Mouse (Mus musculus): Measurements from ENCODE around the gene Rnf146. TPM values are rescaled to one million over a fixed set of nuclear protein-coding genes. Genes with fewer than 3 reads are reported as not detected.
"Not testable (repeated sequence)": the region's sequence is repeated elsewhere in the genome, so short reads cannot be mapped to it uniquely, and the experiment has no call there.

Gene Rnf146
- polyA plus RNA-seq (2014; fragmentation: Nextera tagmentation; extraction: Ambion mirVana), result 31.4 and 39.7 TPM in 2 replicates

DNA sequence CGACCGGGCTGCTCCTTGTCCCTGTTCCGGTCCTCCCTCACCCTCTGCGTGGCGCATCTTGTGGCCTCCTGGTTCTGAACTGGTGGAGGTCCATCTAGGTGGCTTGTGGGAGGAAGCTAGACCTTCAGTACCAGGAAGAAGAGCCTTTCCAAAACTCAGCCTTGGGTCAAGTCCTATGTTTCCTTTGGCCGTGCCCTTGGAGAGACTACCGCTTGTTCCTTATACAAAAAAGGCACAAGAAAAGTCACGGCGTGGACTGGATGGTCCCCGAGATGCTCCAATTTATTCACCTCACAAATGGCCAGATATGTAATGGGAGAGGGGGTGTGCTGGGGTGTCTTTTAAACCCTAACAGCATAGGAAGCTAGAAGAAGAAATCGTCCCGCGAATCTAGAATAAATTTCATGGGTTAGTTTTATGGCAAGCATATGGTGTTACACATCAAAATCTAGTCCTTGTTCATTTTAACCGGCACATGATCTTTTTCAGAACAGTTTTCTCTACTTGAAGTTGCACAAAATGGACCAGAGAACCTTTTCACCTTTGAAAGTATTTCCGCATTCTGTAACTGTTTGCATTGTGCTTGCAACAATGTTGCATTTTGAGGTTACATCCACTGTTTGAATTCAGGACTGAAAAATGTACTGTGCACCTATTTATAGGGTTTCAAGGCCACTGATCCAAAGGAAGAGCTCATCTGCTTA, at the start of gene Rnf146:
Gene Rnf146, minus strand, starts transcription at position 246 of the 704 bp plus-strand sequence.
- WGBS, result 7% methylated on average over 15 of the region's 15 CpGs
- Histone ChIP-seq H3K36me3 (ENCODE audit: control insufficient read depth, insufficient read depth, low read length) (no peaks in the 10 kb centered on the region), H3K27me3 (ENCODE audit: control insufficient read depth, insufficient read depth, low read length) (no peaks in the 10 kb centered on the region), H3K9ac (ENCODE audit: low read length) (peak within 1 kb of the TSS; percentile 98), H3K4me2 (ENCODE audit: low read length) (peak within 1 kb of the TSS; percentile 75), H3K4me3 (ENCODE audit: control insufficient read depth in 1 of 2, insufficient read depth in 1 of 2, low read depth in 1 of 2, low read length in 2 of 2) (peak within 1 kb of the TSS; percentile 92 to 98), H3K27ac (replicated peaks in 1 of 2; ENCODE audit: control insufficient read depth in 1 of 2, insufficient read depth in 1 of 2, low read depth in 2 of 2, low read length in 2 of 2) (peak within 1 kb of the TSS; percentile 96 to 99), H3K4me1 (ENCODE audit: control insufficient read depth in 2 of 2, insufficient read depth in 2 of 2, low read length in 2 of 2) (peaks cover 0 to 22% of the 10 kb centered on the region in 2 experiments; a peak in 2 of 4 replicates), H3K9me3 (ENCODE audit: control insufficient read depth, low read length) (no peaks in the 10 kb centered on the region)
- ATAC-seq (ENCODE audit: insufficient number of reproducible peaks, insufficient read depth, low FRiP score, low read depth), result no peak

DNA sequence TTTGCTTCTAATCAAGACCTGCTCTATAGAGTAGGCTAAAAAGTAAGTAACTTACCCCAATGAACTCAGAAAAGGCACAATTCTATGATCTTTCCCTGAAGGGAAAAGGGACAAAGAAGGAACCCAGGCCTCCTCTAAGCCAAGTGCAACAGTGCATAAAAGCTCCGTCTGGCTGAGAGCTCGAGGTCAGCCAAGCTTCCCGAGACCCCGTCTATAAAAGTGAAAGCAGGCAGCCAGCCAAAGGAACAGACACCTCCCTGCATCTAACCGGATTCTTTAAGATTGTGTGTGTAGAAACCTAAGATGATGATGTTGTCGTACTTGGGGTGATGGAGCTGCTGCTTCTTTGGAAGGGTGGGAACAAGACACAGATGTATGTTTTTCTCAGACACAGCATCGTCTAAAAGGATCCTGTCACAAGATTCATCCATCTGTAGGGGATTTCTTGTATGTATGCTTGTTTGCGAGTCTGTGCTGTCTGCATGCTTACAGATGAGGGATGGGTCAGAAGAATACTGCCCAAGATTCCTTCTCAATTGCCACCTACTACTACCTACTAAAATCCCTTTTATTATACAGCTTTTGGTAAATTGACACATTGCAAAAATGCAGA, 40.5 kb upstream of the Rnf146 start:
- Histone ChIP-seq H3K4me2 (ENCODE audit: low read length) (peak overlapping the region; percentile 27; the same call in 1 of the 2 replicates), H3K9me3 (ENCODE audit: control insufficient read depth, low read length) (no peaks in the 10 kb centered on the region), H3K4me1 (ENCODE audit: control insufficient read depth in 2 of 2, insufficient read depth in 2 of 2, low read length in 2 of 2) (0 out of 4 replicates have a peak, but pooled peaks cover 0 to 2% of the 10 kb centered on the region in 2 experiments), H3K9ac (ENCODE audit: low read length) (no peak overlapping the region), H3K36me3 (ENCODE audit: control insufficient read depth, insufficient read depth, low read length) (no peaks in the 10 kb centered on the region), H3K27ac (replicated peaks in 1 of 2; ENCODE audit: control insufficient read depth in 1 of 2, insufficient read depth in 1 of 2, low read depth in 2 of 2, low read length in 2 of 2) (no peak overlapping the region), H3K27me3 (ENCODE audit: control insufficient read depth, insufficient read depth, low read length) (no peaks in the 10 kb centered on the region), H3K4me3 (ENCODE audit: control insufficient read depth in 1 of 2, insufficient read depth in 1 of 2, low read depth in 1 of 2, low read length in 2 of 2) (no peak overlapping the region)
- 59% methylated on average over 8 of the region's 8 CpGs for WGBS
- no peak for ATAC-seq (ENCODE audit: insufficient number of reproducible peaks, insufficient read depth, low FRiP score, low read depth)

DNA sequence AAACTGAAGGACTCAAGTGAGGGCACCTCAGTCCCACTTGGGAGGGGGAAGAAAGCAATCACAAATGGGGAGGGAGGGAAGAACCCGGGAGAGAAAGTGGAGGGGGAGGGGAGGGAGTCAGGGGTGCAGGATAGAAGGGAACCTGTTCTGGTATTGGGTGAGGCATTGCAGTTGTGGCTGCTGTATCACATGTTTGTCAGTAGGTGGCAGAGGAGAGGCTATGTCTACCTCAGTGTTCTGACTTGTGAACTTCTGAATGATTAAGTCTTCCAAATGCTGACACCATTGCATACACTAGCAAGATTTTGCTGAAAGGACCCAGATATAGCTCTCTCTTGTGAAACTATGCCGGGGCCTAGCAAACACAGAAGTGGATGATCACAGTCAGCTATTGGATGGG, 32.6 kb upstream of the Rnf146 start:
- not testable (repeated sequence) for ATAC-seq (ENCODE audit: insufficient number of reproducible peaks, insufficient read depth, low FRiP score, low read depth)
- WGBS, result 54% methylated on average over 2 of the region's 2 CpGs

DNA sequence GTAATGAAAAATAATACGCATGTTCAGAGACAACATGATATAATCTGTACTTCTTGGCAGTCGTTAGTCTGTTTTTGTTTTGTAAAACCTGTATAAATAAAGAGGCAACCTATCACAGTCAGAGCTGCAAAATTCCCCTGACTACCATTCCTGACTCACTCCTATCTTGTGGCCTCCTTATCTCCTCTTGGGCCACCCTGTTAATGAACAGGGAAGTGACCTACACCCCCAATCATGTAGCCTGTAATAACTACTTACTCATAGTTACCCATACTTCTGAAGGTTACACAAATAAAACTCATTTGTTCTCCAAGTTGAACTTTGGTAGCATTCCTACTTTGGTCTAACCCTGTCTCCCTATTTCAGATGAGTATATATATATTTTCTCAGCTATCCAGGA, 19.3 kb upstream of the Rnf146 start:
- no peak overlapping the region for H3K27ac ChIP-seq (replicated peaks in 1 of 2; ENCODE audit: control insufficient read depth in 1 of 2, insufficient read depth in 1 of 2, low read depth in 2 of 2, low read length in 2 of 2)
- ATAC-seq (ENCODE audit: insufficient number of reproducible peaks, insufficient read depth, low FRiP score, low read depth), result no peak

More for the DNA sequence above, 32.6 kb upstream of the Rnf146 start:
- not testable (repeated sequence) for H3K36me3 ChIP-seq (ENCODE audit: control insufficient read depth, insufficient read depth, low read length); H3K27ac ChIP-seq (replicated peaks in 1 of 2; ENCODE audit: control insufficient read depth in 1 of 2, insufficient read depth in 1 of 2, low read depth in 2 of 2, low read length in 2 of 2); H3K9me3 ChIP-seq (ENCODE audit: control insufficient read depth, low read length); H3K9ac ChIP-seq (ENCODE audit: low read length); H3K4me1 ChIP-seq (ENCODE audit: control insufficient read depth in 2 of 2, insufficient read depth in 2 of 2, low read length in 2 of 2); H3K27me3 ChIP-seq (ENCODE audit: control insufficient read depth, insufficient read depth, low read length); H3K4me3 ChIP-seq (ENCODE audit: control insufficient read depth in 1 of 2, insufficient read depth in 1 of 2, low read depth in 1 of 2, low read length in 2 of 2); H3K4me2 ChIP-seq (ENCODE audit: low read length)

DNA sequence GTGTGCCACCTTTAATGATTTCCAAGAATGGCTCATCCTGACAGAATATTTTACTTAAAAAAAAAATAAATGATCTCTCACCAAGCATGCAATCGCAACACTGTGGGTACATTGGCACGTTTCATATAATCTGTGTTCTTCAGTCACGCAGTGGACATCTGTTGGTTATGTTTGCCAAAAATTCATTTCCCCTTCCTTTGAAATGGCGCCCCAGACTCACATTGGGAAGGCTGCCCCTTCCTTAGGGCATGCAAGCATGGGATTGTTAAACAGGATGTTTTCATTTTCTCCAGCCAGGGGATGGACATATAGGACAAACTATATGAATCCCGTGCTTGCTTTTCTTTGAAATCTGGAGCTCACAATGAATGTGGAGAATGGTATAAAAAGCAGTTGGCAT, 11.8 kb upstream of the Rnf146 start:
- H3K9ac ChIP-seq (ENCODE audit: low read length), result no peak overlapping the region
- WGBS, result 77% methylated on average over 5 of the region's 5 CpGs
- H3K36me3 ChIP-seq (ENCODE audit: control insufficient read depth, insufficient read depth, low read length), result no peaks in the 10 kb centered on the region
- H3K9me3 ChIP-seq (ENCODE audit: control insufficient read depth, low read length), result no peaks in the 10 kb centered on the region
- H3K27me3 ChIP-seq (ENCODE audit: control insufficient read depth, insufficient read depth, low read length), result no peaks in the 10 kb centered on the region
- no peak overlapping the region for H3K27ac ChIP-seq (replicated peaks in 1 of 2; ENCODE audit: control insufficient read depth in 1 of 2, insufficient read depth in 1 of 2, low read depth in 2 of 2, low read length in 2 of 2)
- no peaks in the 10 kb centered on the region for H3K4me1 ChIP-seq (ENCODE audit: control insufficient read depth in 2 of 2, insufficient read depth in 2 of 2, low read length in 2 of 2)
- ATAC-seq (ENCODE audit: insufficient number of reproducible peaks, insufficient read depth, low FRiP score, low read depth), result no peak
- no peak overlapping the region for H3K4me3 ChIP-seq (ENCODE audit: control insufficient read depth in 1 of 2, insufficient read depth in 1 of 2, low read depth in 1 of 2, low read length in 2 of 2)
- no peak overlapping the region for H3K4me2 ChIP-seq (ENCODE audit: low read length)

More for the DNA sequence above, 19.3 kb upstream of the Rnf146 start:
- Histone ChIP-seq H3K9ac (ENCODE audit: low read length) (no peak overlapping the region), H3K4me3 (ENCODE audit: control insufficient read depth in 1 of 2, insufficient read depth in 1 of 2, low read depth in 1 of 2, low read length in 2 of 2) (no peak overlapping the region), H3K4me2 (ENCODE audit: low read length) (no peak overlapping the region), H3K36me3 (ENCODE audit: control insufficient read depth, insufficient read depth, low read length) (no peaks in the 10 kb centered on the region), H3K27me3 (ENCODE audit: control insufficient read depth, insufficient read depth, low read length) (no peaks in the 10 kb centered on the region), H3K9me3 (ENCODE audit: control insufficient read depth, low read length) (no peaks in the 10 kb centered on the region), H3K4me1 (ENCODE audit: control insufficient read depth in 2 of 2, insufficient read depth in 2 of 2, low read length in 2 of 2) (no peaks in the 10 kb centered on the region)
- WGBS, result 65% methylated on average over 2 of the region's 2 CpGs

DNA sequence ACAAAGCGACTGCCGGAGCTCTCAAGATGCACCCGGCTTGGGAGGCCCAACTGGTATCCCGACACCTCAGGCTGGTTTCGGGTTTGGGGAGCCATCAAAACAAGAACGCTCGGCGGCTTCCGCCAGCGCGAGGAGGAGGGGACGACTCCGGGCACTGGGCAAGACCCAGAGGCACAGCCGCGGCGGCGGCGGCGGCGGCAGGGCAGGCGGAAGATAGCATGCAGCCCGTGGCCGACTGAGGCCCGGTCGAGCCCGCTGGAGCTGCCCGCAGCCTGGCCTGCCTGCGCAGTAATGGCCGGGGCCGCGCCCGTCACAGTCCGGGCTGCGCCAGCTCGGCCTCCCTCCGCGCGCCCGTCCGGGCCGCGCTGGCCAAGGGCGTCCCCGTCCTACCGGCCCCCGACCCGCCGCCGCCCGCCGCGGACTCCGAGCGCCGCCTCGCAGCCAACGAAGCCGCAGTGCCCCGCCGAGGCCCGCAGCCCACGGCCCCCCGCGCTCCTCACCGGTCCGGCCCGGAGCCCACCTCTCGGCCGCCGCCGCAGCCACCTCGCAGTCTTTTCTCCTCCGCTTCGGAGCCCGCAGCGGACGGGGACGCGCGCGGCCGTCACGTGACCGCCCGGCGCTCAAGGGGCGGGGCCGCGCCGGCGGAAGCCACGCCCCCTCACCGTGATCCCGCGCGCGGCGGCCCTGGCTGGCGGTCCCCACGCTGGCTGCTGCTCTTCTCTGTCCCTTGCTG, 612 bp downstream of the Rnf146 start:
- peak overlapping the region; percentile 96 to 99 for H3K27ac ChIP-seq (replicated peaks in 1 of 2; ENCODE audit: control insufficient read depth in 1 of 2, insufficient read depth in 1 of 2, low read depth in 2 of 2, low read length in 2 of 2)
- no peaks in the 10 kb centered on the region for H3K9me3 ChIP-seq (ENCODE audit: control insufficient read depth, low read length)
- peak; percentile 94 for ATAC-seq (ENCODE audit: insufficient number of reproducible peaks, insufficient read depth, low FRiP score, low read depth)
- peaks cover 0 to 29% of the 10 kb centered on the region in 2 experiments; a peak in 2 of 4 replicates for H3K4me1 ChIP-seq (ENCODE audit: control insufficient read depth in 2 of 2, insufficient read depth in 2 of 2, low read length in 2 of 2)
- no peaks in the 10 kb centered on the region for H3K27me3 ChIP-seq (ENCODE audit: control insufficient read depth, insufficient read depth, low read length)
- H3K4me3 ChIP-seq (ENCODE audit: control insufficient read depth in 1 of 2, insufficient read depth in 1 of 2, low read depth in 1 of 2, low read length in 2 of 2), result peak overlapping the region; percentile 92 to 98
- H3K9ac ChIP-seq (ENCODE audit: low read length), result peak overlapping the region; percentile 98
- no peaks in the 10 kb centered on the region for H3K36me3 ChIP-seq (ENCODE audit: control insufficient read depth, insufficient read depth, low read length)
- under 1% methylated on average over 65 of the region's 100 CpGs for WGBS
- peak overlapping the region; percentile 75 for H3K4me2 ChIP-seq (ENCODE audit: low read length)

DNA sequence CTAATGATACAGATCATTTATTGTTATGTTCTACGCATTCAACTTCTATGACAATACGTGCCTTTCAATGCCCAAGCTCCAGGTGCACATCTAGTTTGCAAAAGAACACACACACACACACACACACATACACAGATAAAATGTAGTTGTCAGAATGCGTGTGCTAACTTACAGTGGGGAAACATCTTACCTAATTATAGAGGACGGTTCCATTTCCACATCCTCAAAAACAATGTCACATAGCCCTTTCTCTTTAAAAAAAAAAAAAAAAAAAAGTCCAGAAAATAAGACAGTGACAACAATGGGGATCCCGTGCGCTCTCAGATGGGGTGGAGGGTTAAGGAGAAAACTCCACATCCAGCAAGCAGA, 1.2 kb downstream of the Rnf146 start:
- Histone ChIP-seq H3K4me3 (ENCODE audit: control insufficient read depth in 1 of 2, insufficient read depth in 1 of 2, low read depth in 1 of 2, low read length in 2 of 2) (peak overlapping the region; percentile 92 to 98), H3K9me3 (ENCODE audit: control insufficient read depth, low read length) (no peaks in the 10 kb centered on the region), H3K9ac (ENCODE audit: low read length) (peak overlapping the region; percentile 98), H3K4me2 (ENCODE audit: low read length) (peak overlapping the region; percentile 75), H3K27ac (replicated peaks in 1 of 2; ENCODE audit: control insufficient read depth in 1 of 2, insufficient read depth in 1 of 2, low read depth in 2 of 2, low read length in 2 of 2) (peak overlapping the region; percentile 96 to 99), H3K36me3 (ENCODE audit: control insufficient read depth, insufficient read depth, low read length) (no peaks in the 10 kb centered on the region), H3K27me3 (ENCODE audit: control insufficient read depth, insufficient read depth, low read length) (no peaks in the 10 kb centered on the region), H3K4me1 (ENCODE audit: control insufficient read depth in 2 of 2, insufficient read depth in 2 of 2, low read length in 2 of 2) (peaks cover 0 to 34% of the 10 kb centered on the region in 2 experiments; a peak in 2 of 4 replicates)
- 3% methylated on average over 6 of the region's 6 CpGs for WGBS
- no peak for ATAC-seq (ENCODE audit: insufficient number of reproducible peaks, insufficient read depth, low FRiP score, low read depth)
